Mouse (Mus musculus): ENCODE measurements at regions not wholly inside any gene's neighbourhood (a gene's known extent, or its start where the extent isn't known, plus 50 kb on each side); places are given as distances from the start of the nearest gene placed in this dataset.

DNA sequence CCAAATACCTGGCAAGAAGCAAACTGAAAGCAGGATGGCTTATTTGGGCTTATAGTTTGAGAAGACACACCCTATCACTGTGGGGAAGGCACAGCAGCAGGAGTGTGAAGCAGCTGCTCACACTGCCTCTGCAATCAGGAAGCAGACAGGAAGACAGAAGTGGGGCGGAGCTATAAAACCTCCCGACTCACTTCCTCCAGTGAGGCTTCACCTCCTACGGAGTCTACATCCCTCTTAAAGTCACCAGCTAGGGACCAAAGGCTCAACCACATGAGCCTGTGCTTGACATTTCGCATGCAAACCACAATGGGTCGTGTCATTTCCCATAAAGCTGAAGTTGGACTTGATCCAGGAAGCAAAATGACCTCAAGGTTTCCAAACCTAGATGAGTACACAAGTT is 127.0 kb downstream of the Rsl24d1 start:
- no peaks in the 10 kb centered on the region for H3K36me3 ChIP-seq (ENCODE audit: insufficient read depth)
- no peak overlapping the region for H3K4me2 ChIP-seq (ENCODE audit: low read depth)
- H3K27me3 ChIP-seq (ENCODE audit: insufficient read depth, low read length) = no peaks in the 10 kb centered on the region
- 77% methylated on average over 5 of the region's 5 CpGs for WGBS
- no peak overlapping the region for H3K4me3 ChIP-seq (ENCODE audit: low read depth, low read length)
- H3K27ac ChIP-seq (ENCODE audit: low read depth, low read length) = no peak overlapping the region
- DNase-seq (no peak), ATAC-seq (no peak)
- no peak overlapping the region for H3K9ac ChIP-seq
- no peaks in the 10 kb centered on the region for H3K4me1 ChIP-seq (ENCODE audit: insufficient read depth)
- no peaks in the 10 kb centered on the region for H3K9me3 ChIP-seq (ENCODE audit: low read length)
- TF ChIP-seq CTCF (IDR thresholded peaks at IDR 0.05; ENCODE audit: low read depth) = no peak

GRCm38 (mm10) chr9:73242521-73243308 is 129.5 kb downstream of the Rsl24d1 start:
- TF ChIP-seq CTCF (IDR thresholded peaks at IDR 0.05; ENCODE audit: low read depth) = no peak
- DNase-seq (no peak), ATAC-seq (peak; percentile 59; the same call in 1 of the 2 replicates)
- Histone ChIP-seq H3K9ac (no peak overlapping the region), H3K9me3 (ENCODE audit: low read length) (no peaks in the 10 kb centered on the region), H3K27me3 (ENCODE audit: insufficient read depth, low read length) (no peaks in the 10 kb centered on the region), H3K36me3 (ENCODE audit: insufficient read depth) (no peaks in the 10 kb centered on the region), H3K4me2 (ENCODE audit: low read depth) (no peak overlapping the region), H3K4me3 (ENCODE audit: low read depth, low read length) (no peak overlapping the region), H3K27ac (ENCODE audit: low read depth, low read length) (no peak overlapping the region), H3K4me1 (ENCODE audit: insufficient read depth) (no peaks in the 10 kb centered on the region)
- 68% methylated on average over 4 of the region's 4 CpGs for WGBS

DNA sequence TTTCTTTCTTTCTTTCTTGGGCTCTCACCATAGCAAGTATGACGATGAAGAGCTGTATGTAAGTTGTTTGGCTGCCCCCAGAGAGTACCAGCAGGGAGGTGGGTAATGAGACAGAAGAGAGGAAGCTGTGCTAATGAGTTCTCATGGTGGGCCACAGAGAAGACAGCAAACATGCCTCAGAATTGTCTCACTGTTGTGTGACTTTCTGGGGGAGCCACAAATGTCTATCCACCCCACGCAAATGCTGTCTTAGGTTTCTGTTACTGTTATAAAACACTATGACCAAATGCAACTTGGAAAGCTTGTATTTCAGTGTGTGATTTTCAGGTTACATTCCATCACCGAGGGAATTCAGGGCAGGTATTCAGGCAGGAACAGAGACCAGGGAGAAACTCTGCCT is 131.0 kb downstream of the Rsl24d1 start:
- Histone ChIP-seq H3K27ac (ENCODE audit: low read depth, low read length) (no peak overlapping the region), H3K4me1 (ENCODE audit: insufficient read depth) (no peaks in the 10 kb centered on the region), H3K9me3 (ENCODE audit: low read length) (no peaks in the 10 kb centered on the region), H3K27me3 (ENCODE audit: insufficient read depth, low read length) (no peaks in the 10 kb centered on the region), H3K4me2 (ENCODE audit: low read depth) (no peak overlapping the region), H3K9ac (no peak overlapping the region), H3K4me3 (ENCODE audit: low read depth, low read length) (no peak overlapping the region), H3K36me3 (ENCODE audit: insufficient read depth) (no peaks in the 10 kb centered on the region)
- DNase-seq = no peak
- WGBS = 64% methylated on average over 3 of the region's 3 CpGs
- no peak for ATAC-seq
- no peak for TF ChIP-seq CTCF (IDR thresholded peaks at IDR 0.05; ENCODE audit: low read depth)

GRCm38 (mm10) chr9:73245524-73245923 is 132.3 kb downstream of the Rsl24d1 start:
- WGBS = 63% methylated on average over 7 of the region's 7 CpGs
- no peak overlapping the region for H3K4me2 ChIP-seq (ENCODE audit: low read depth)
- H3K9me3 ChIP-seq (ENCODE audit: low read length) = no peaks in the 10 kb centered on the region
- H3K9ac ChIP-seq = no peak overlapping the region
- H3K4me3 ChIP-seq (ENCODE audit: low read depth, low read length) = no peak overlapping the region
- ATAC-seq (peak; percentile 83), DNase-seq (peak; percentile 55)
- peak overlapping the region; percentile 37; the same call in 1 of the 2 replicates for H3K27ac ChIP-seq (ENCODE audit: low read depth, low read length)
- peak; percentile 41 for TF ChIP-seq CTCF (IDR thresholded peaks at IDR 0.05; ENCODE audit: low read depth)
- no peaks in the 10 kb centered on the region for H3K27me3 ChIP-seq (ENCODE audit: insufficient read depth, low read length)
- no peaks in the 10 kb centered on the region for H3K36me3 ChIP-seq (ENCODE audit: insufficient read depth)
- H3K4me1 ChIP-seq (ENCODE audit: insufficient read depth) = no peaks in the 10 kb centered on the region

DNA sequence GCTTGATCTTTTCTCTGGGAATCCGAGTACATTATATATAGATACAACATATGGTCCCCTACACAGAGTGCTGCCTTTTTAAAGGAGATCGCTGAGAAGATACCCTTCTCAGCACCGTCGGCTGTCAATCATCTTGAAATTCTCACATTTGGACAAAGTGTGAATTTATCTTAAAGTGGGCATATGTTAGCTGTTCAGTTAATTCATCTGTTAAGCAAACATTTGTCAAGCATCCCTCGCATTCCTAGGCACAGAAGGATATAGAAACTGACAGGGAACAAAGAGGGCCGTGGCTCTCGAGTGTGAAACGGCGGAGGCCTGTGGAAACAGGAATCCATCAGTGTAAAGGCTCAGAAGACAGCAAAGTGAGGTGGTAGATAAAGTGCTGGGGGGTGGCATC is 144.9 kb downstream of the Rsl24d1 start:
- DNase-seq (peak; percentile 57), ATAC-seq (peak; percentile 86)
- Histone ChIP-seq H3K36me3 (ENCODE audit: insufficient read depth) (no peaks in the 10 kb centered on the region), H3K9me3 (ENCODE audit: low read length) (no peaks in the 10 kb centered on the region), H3K9ac (no peak overlapping the region), H3K4me3 (ENCODE audit: low read depth, low read length) (no peak overlapping the region), H3K27me3 (ENCODE audit: insufficient read depth, low read length) (no peaks in the 10 kb centered on the region), H3K4me2 (ENCODE audit: low read depth) (no peak overlapping the region), H3K4me1 (ENCODE audit: insufficient read depth) (no peaks in the 10 kb centered on the region), H3K27ac (ENCODE audit: low read depth, low read length) (no peak overlapping the region)
- WGBS = 55% methylated on average over 9 of the region's 9 CpGs
- no peak for TF ChIP-seq CTCF (IDR thresholded peaks at IDR 0.05; ENCODE audit: low read depth)

DNA sequence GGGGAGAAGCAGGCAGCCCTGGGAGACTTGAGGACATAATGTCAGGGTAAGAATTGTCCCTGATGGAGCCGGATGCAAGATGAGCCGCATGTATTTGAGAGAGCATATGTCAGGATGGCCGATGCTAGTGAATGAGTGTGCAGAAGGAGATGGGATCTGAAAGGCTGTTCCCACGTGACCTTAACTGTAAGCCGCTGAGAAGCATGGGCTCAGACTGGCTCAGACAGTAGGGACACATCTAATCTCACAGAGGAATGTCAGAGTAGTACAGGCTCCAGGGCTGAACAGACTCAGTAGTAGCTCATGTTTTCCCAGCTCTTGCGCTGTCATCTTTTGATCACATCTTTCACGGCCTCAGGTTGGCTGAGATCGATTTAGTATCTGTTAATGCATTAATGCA is 145.4 kb downstream of the Rsl24d1 start:
- Histone ChIP-seq H3K4me2 (ENCODE audit: low read depth) (no peak overlapping the region), H3K27ac (ENCODE audit: low read depth, low read length) (no peak overlapping the region), H3K4me3 (ENCODE audit: low read depth, low read length) (no peak overlapping the region), H3K27me3 (ENCODE audit: insufficient read depth, low read length) (no peaks in the 10 kb centered on the region), H3K4me1 (ENCODE audit: insufficient read depth) (no peaks in the 10 kb centered on the region), H3K9ac (no peak overlapping the region), H3K9me3 (ENCODE audit: low read length) (no peaks in the 10 kb centered on the region), H3K36me3 (ENCODE audit: insufficient read depth) (no peaks in the 10 kb centered on the region)
- peak; percentile 67 for ATAC-seq
- no peak for TF ChIP-seq CTCF (IDR thresholded peaks at IDR 0.05; ENCODE audit: low read depth)
- 82% methylated on average over 8 of the region's 8 CpGs for WGBS
- no peak for DNase-seq

- no peaks in the 10 kb centered on the region for H3K4me1 ChIP-seq (ENCODE audit: insufficient read depth)
- no peaks in the 10 kb centered on the region for H3K9me3 ChIP-seq (ENCODE audit: low read length)
- no peaks in the 10 kb centered on the region for H3K27me3 ChIP-seq (ENCODE audit: insufficient read depth, low read length)
- TF ChIP-seq CTCF (IDR thresholded peaks at IDR 0.05; ENCODE audit: low read depth) = no peak
- ATAC-seq (0 out of 2 replicates have a peak, but pooled peaks have one; percentile 21), DNase-seq (no peak)
- H3K27ac ChIP-seq (ENCODE audit: low read depth, low read length) = no peak overlapping the region
- 34% methylated on average over 5 of the region's 5 CpGs for WGBS
- H3K4me2 ChIP-seq (ENCODE audit: low read depth) = no peak overlapping the region
- no peak overlapping the region for H3K4me3 ChIP-seq (ENCODE audit: low read depth, low read length)
- H3K9ac ChIP-seq = no peak overlapping the region
- H3K36me3 ChIP-seq (ENCODE audit: insufficient read depth) = no peaks in the 10 kb centered on the region
Observed at GRCm38 (mm10) chr9:73262711-73263110, 149.5 kb downstream of the Rsl24d1 start.

Data from forebrain, postnatal 0 days (tissue).